ENCODE assay signal across 10 mouse cellular contexts in the genomic region with DNA sequence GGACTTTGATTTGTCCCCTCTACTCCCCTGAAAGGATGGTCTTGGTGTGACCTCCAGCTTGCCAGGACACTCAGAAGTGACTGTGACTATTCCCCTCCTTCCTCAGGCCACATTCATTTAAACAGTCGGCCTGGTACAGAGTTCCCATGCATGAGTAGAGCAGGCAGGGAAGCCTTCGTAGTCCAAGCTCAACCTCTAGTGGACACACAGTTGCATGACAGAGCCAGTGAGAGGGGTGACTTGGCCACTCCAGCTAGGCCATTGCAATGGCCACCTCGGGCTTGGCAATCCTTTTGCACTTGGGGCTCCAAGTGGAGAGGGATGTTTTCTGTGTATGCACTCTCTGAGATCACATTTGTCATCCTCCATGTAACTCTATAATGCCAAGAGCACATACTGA.
A peak's percentile ranks its signal among the peaks of the same experiment; 100 is the strongest.
DNase-seq lines count a peak whose midpoint lies in the region; ATAC-seq and TF ChIP-seq lines count a peak whose summit lies in the region.
"Had no signal": no experiment of that assay in that cellular context is flagged by ENCODE, and none has a peak within 500 bp of the region (broad histone marks: within the 10 kb centered on the region; RNA-seq: fewer than 3 reads in every experiment).

No protein-coding gene starts in this region.

- TF ChIP-seq POLR2A in cortical plate, adult 2 months (IDR thresholded peaks at IDR 0.05; ENCODE audit: extremely low read depth, insufficient read depth, low read length), result no peak

- intact Hi-C loops in heart, postnatal 10 days (cut with DNase I), result loop anchor here (1.0 to 5.0 kb wide), 3 partner anchors 57 to 273 kb away; no protein-coding TSS in a partner anchor

- H3K4me3 ChIP-seq in heart, embryonic 12.5 days, result no peak overlapping the region
- H3K4me3 ChIP-seq in liver, postnatal 0 days (ENCODE audit: low read depth, low read length), result no peak overlapping the region
- H3K4me3 ChIP-seq in liver, embryonic 11.5 days (ENCODE audit: low read depth, low read length), result no peak overlapping the region
- H3K4me3 ChIP-seq in cortical plate, adult 2 months (ENCODE audit: insufficient read depth, low read length), result no peak overlapping the region
- no peak overlapping the region for H3K4me3 ChIP-seq in midbrain, embryonic 10.5 days
- H3K4me3 ChIP-seq: heart, embryonic 15.5 days had no signal

- H3K9me3 ChIP-seq in heart, embryonic 12.5 days (replicated peaks), result no peaks in the 10 kb centered on the region
- H3K9me3 ChIP-seq in liver, postnatal 0 days (ENCODE audit: low read length), result no peaks in the 10 kb centered on the region
- no peaks in the 10 kb centered on the region for H3K9me3 ChIP-seq in liver, embryonic 11.5 days (ENCODE audit: control insufficient read depth, low read length)
- no peaks in the 10 kb centered on the region for H3K9me3 ChIP-seq in midbrain, embryonic 10.5 days (replicated peaks)
- H3K9me3 ChIP-seq: heart, embryonic 15.5 days had no signal

- WGBS in heart, embryonic 12.5 days, result 41% methylated on average over 3 of the region's 3 CpGs
- WGBS in liver, postnatal 0 days (ENCODE audit: insufficient replicate concordance), result 53% methylated on average over 3 of the region's 3 CpGs
- 42% methylated on average over 3 of the region's 3 CpGs for whole genome bisulfite sequencing in liver, embryonic 11.5 days
- WGBS in midbrain, embryonic 10.5 days, result 58% methylated on average over 3 of the region's 3 CpGs

- peak; percentile 69 for TF ChIP-seq CTCF in liver, postnatal 0 days (IDR thresholded peaks at IDR 0.05; ENCODE audit: low read depth)
- TF ChIP-seq CTCF in cortical plate, adult 2 months (IDR thresholded peaks at IDR 0.05; ENCODE audit: extremely low read depth, insufficient read depth, low read length), result peak; percentile 35

- no peak for TF ChIP-seq EP300 in liver, postnatal 0 days (IDR thresholded peaks at IDR 0.05; ENCODE audit: low read depth)

- DNase-seq in heart, postnatal 10 days, result peak; percentile 28 to 41
- DNase-seq in liver, postnatal 0 days, result peak; percentile 23
- no peak for DNase-seq in liver, embryonic 11.5 days (ENCODE audit: low spot score)
- DNase-seq in retina, embryonic 14.5 days (ENCODE audit: low spot score), result peak; percentile 61
- DNase-seq in midbrain, embryonic 10.5 days (ENCODE audit: low spot score), result no peak
- no peak for DNase-seq in right cerebral cortex, adult 18-20 months
- DNase-seq: thymus, postnatal 25 days had no signal

- no peak for ATAC-seq in heart, embryonic 12.5 days (ENCODE audit: insufficient number of reproducible peaks, low FRiP score)
- ATAC-seq in liver, postnatal 0 days, result no peak
- ATAC-seq in liver, embryonic 11.5 days (replicated peaks; ENCODE audit: low FRiP score), result no peak

- no peak overlapping the region for H3K4me2 ChIP-seq in heart, embryonic 12.5 days
- H3K4me2 ChIP-seq in liver, postnatal 0 days (ENCODE audit: low read depth, low read length), result no peak overlapping the region
- H3K4me2 ChIP-seq in liver, embryonic 11.5 days, result no peak overlapping the region
- H3K4me2 ChIP-seq: heart, embryonic 15.5 days had no signal

- peaks cover 37% of the 10 kb centered on the region for H3K36me3 ChIP-seq in heart, embryonic 12.5 days
- no peaks in the 10 kb centered on the region for H3K36me3 ChIP-seq in liver, postnatal 0 days (replicated peaks; ENCODE audit: insufficient read depth, low read length)
- H3K36me3 ChIP-seq in liver, embryonic 11.5 days (ENCODE audit: control insufficient read depth, insufficient read depth, low read length), result no peaks in the 10 kb centered on the region; the same call in 1 of the 2 replicates
- no peaks in the 10 kb centered on the region for H3K36me3 ChIP-seq in midbrain, embryonic 10.5 days

- peaks cover 20% of the 10 kb centered on the region for H3K4me1 ChIP-seq in heart, embryonic 12.5 days (replicated peaks)
- no peaks in the 10 kb centered on the region for H3K4me1 ChIP-seq in liver, postnatal 0 days (ENCODE audit: insufficient read depth)
- H3K4me1 ChIP-seq in liver, embryonic 11.5 days (replicated peaks; ENCODE audit: control insufficient read depth, insufficient read depth, low read length), result no peaks in the 10 kb centered on the region
- no peaks in the 10 kb centered on the region; the same call in 1 of the 2 replicates for H3K4me1 ChIP-seq in cortical plate, adult 2 months (ENCODE audit: control insufficient read depth, insufficient read depth, low read length)
- H3K4me1 ChIP-seq in midbrain, embryonic 10.5 days, result no peaks in the 10 kb centered on the region

- no peak overlapping the region for H3K9ac ChIP-seq in heart, embryonic 12.5 days
- no peak overlapping the region for H3K9ac ChIP-seq in liver, postnatal 0 days (replicated peaks)
- no peak overlapping the region for H3K9ac ChIP-seq in liver, embryonic 11.5 days (ENCODE audit: low read depth, low read length)
- H3K9ac ChIP-seq: heart, embryonic 15.5 days had no signal

- H3K27ac ChIP-seq in heart, embryonic 12.5 days (ENCODE audit: poor library complexity, severe bottlenecking), result no peak overlapping the region
- no peak overlapping the region for H3K27ac ChIP-seq in liver, postnatal 0 days (ENCODE audit: low read depth)
- H3K27ac ChIP-seq in liver, embryonic 11.5 days (ENCODE audit: low read depth, low read length), result no peak overlapping the region
- no peak overlapping the region for H3K27ac ChIP-seq in cortical plate, adult 2 months (ENCODE audit: insufficient read depth, low read length)
- H3K27ac ChIP-seq in midbrain, embryonic 10.5 days (replicated peaks), result no peak overlapping the region
- H3K27ac ChIP-seq: heart, embryonic 15.5 days had no signal

- no peaks in the 10 kb centered on the region for H3K27me3 ChIP-seq in heart, embryonic 12.5 days (replicated peaks)
- no peaks in the 10 kb centered on the region for H3K27me3 ChIP-seq in liver, postnatal 0 days (ENCODE audit: insufficient read depth, low read length)
- no peaks in the 10 kb centered on the region for H3K27me3 ChIP-seq in liver, embryonic 11.5 days (replicated peaks; ENCODE audit: control insufficient read depth, insufficient read depth, low read length)
- H3K27me3 ChIP-seq in midbrain, embryonic 10.5 days (ENCODE audit: low read depth, poor library complexity, severe bottlenecking), result no peaks in the 10 kb centered on the region
- H3K27me3 ChIP-seq: heart, embryonic 15.5 days had no signal

Comparison
In these comparisons a context has a peak if more than half of its experiments do, and no peak if none do; other contexts are left out.
1. DNase-seq: peak in heart, postnatal 10 days (2 of 2), liver, postnatal 0 days (single experiment) and retina, embryonic 14.5 days (single experiment); none in liver, embryonic 11.5 days (single experiment), midbrain, embryonic 10.5 days (single experiment) and right cerebral cortex, adult 18-20 months (single experiment).